Mouse (Mus musculus): ENCODE results near the gene Fryl. TPM values are rescaled to one million over a fixed set of nuclear protein-coding genes. Genes with fewer than 3 reads are reported as not detected.

Fryl gene
- polyA plus RNA-seq, 1 experiment from 2014 or later, result 24.2 TPM

- 91% methylated on average over 5 of the region's 5 CpGs for WGBS
- no peak for DNase-seq (ENCODE audit: low spot score)
These were observed 30.2 kb upstream of the Fryl start for GRCm38 (mm10) chr5:73286603-73287002.

GRCm38 (mm10) chr5:73285470-73285978, 29.1 kb upstream of the Fryl start:
- H3K4me2 ChIP-seq (ENCODE audit: low read depth, severe bottlenecking), result no peak overlapping the region
- DNase-seq (ENCODE audit: low spot score), result no peak
- H3K9me3 ChIP-seq (ENCODE audit: control insufficient read depth, low read length), result no peaks in the 10 kb centered on the region
- H3K4me1 ChIP-seq (ENCODE audit: control insufficient read depth, insufficient read depth, low read length), result no peaks in the 10 kb centered on the region
- no peak for ATAC-seq (ENCODE audit: insufficient number of reproducible peaks, low FRiP score, low TSS enrichment, low read depth)
- H3K27ac ChIP-seq (replicated peaks; ENCODE audit: low read depth, low read length), result no peak overlapping the region
- no peak overlapping the region for H3K4me3 ChIP-seq (ENCODE audit: low read depth, low read length)
- H3K9ac ChIP-seq (ENCODE audit: low read length), result no peak overlapping the region
- H3K36me3 ChIP-seq (ENCODE audit: control insufficient read depth, insufficient read depth, low read length), result no peaks in the 10 kb centered on the region
- 89% methylated on average over 3 of the region's 3 CpGs for WGBS
- H3K27me3 ChIP-seq (ENCODE audit: control insufficient read depth, insufficient read depth, low read length), result no peaks in the 10 kb centered on the region

More at GRCm38 (mm10) chr5:73286603-73287002, 30.2 kb upstream of the Fryl start:
- H3K27me3 ChIP-seq (ENCODE audit: control insufficient read depth, insufficient read depth, low read length), result no peaks in the 10 kb centered on the region
- H3K36me3 ChIP-seq (ENCODE audit: control insufficient read depth, insufficient read depth, low read length), result no peaks in the 10 kb centered on the region
- ATAC-seq (ENCODE audit: insufficient number of reproducible peaks, low FRiP score, low TSS enrichment, low read depth), result no peak
- H3K27ac ChIP-seq (replicated peaks; ENCODE audit: low read depth, low read length), result no peak overlapping the region
- H3K9me3 ChIP-seq (ENCODE audit: control insufficient read depth, low read length), result no peaks in the 10 kb centered on the region
- H3K4me2 ChIP-seq (ENCODE audit: low read depth, severe bottlenecking), result no peak overlapping the region
- no peaks in the 10 kb centered on the region for H3K4me1 ChIP-seq (ENCODE audit: control insufficient read depth, insufficient read depth, low read length)
- H3K9ac ChIP-seq (ENCODE audit: low read length), result no peak overlapping the region
- no peak overlapping the region for H3K4me3 ChIP-seq (ENCODE audit: low read depth, low read length)

- Histone ChIP-seq H3K9me3 (ENCODE audit: control insufficient read depth, low read length) (no peaks in the 10 kb centered on the region), H3K27ac (replicated peaks; ENCODE audit: low read depth, low read length) (no peak overlapping the region), H3K36me3 (ENCODE audit: control insufficient read depth, insufficient read depth, low read length) (no peaks in the 10 kb centered on the region), H3K9ac (ENCODE audit: low read length) (no peak overlapping the region), H3K27me3 (ENCODE audit: control insufficient read depth, insufficient read depth, low read length) (no peaks in the 10 kb centered on the region), H3K4me2 (ENCODE audit: low read depth, severe bottlenecking) (no peak overlapping the region), H3K4me1 (ENCODE audit: control insufficient read depth, insufficient read depth, low read length) (no peaks in the 10 kb centered on the region), H3K4me3 (ENCODE audit: low read depth, low read length) (no peak overlapping the region)
- ATAC-seq (ENCODE audit: insufficient number of reproducible peaks, low FRiP score, low TSS enrichment, low read depth), result no peak
- no peak for DNase-seq (ENCODE audit: low spot score)
These were observed 27.6 kb upstream of the Fryl start for GRCm38 (mm10) chr5:73284046-73284445.

DNA sequence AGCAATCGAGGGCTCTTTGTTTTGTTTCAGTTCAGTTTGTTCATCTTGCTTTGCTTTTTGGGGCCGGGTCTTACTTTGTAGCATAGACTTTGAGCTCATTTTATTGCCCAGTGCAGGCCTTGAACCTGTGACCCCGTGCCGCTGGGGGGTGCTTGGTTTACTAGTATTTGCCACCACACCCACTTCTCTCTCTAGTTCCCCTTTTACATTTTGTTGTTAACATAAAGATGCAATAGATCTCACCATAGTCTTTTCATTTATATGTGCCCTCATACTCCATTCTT, 24.1 kb upstream of the Fryl start:
- no peak overlapping the region for H3K9ac ChIP-seq (ENCODE audit: low read length)
- 69% methylated on average over 4 of the region's 4 CpGs for WGBS
- DNase-seq (ENCODE audit: low spot score) (no peak), ATAC-seq (ENCODE audit: insufficient number of reproducible peaks, low FRiP score, low TSS enrichment, low read depth) (no peak)
- H3K9me3 ChIP-seq (ENCODE audit: control insufficient read depth, low read length), result no peaks in the 10 kb centered on the region
- H3K4me3 ChIP-seq (ENCODE audit: low read depth, low read length), result no peak overlapping the region
- no peaks in the 10 kb centered on the region for H3K36me3 ChIP-seq (ENCODE audit: control insufficient read depth, insufficient read depth, low read length)
- H3K27me3 ChIP-seq (ENCODE audit: control insufficient read depth, insufficient read depth, low read length), result no peaks in the 10 kb centered on the region
- no peak overlapping the region for H3K4me2 ChIP-seq (ENCODE audit: low read depth, severe bottlenecking)
- H3K4me1 ChIP-seq (ENCODE audit: control insufficient read depth, insufficient read depth, low read length), result no peaks in the 10 kb centered on the region
- no peak overlapping the region for H3K27ac ChIP-seq (replicated peaks; ENCODE audit: low read depth, low read length)

GRCm38 (mm10) chr5:73279732-73280566, 23.5 kb upstream of the Fryl start:
- 57% methylated on average over 4 of the region's 4 CpGs for WGBS

DNA sequence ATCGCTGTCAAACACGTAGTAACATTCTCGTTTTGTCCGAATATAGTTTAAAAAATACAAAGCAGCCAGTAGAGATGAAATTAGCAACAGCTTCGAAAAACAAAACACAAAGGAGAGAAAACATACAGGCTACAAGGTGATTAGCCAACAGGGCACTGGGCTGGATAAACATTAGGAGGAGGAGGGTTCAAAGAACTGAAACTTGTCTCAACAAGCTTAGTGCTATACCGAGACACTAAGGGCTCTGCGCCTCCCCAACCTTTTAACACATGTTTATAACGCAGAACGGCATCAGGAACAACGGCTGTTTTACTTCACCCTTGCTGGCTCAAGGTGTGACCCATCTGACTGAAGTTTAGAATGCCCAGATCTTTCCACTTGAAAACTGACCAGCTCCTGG, 22.8 kb upstream of the Fryl start:
- no peak for DNase-seq (ENCODE audit: low spot score)
- Histone ChIP-seq H3K4me3 (ENCODE audit: low read depth, low read length) (no peak overlapping the region), H3K4me1 (ENCODE audit: control insufficient read depth, insufficient read depth, low read length) (no peaks in the 10 kb centered on the region), H3K27ac (replicated peaks; ENCODE audit: low read depth, low read length) (no peak overlapping the region), H3K9ac (ENCODE audit: low read length) (no peak overlapping the region), H3K4me2 (ENCODE audit: low read depth, severe bottlenecking) (no peak overlapping the region), H3K27me3 (ENCODE audit: control insufficient read depth, insufficient read depth, low read length) (no peaks in the 10 kb centered on the region), H3K36me3 (ENCODE audit: control insufficient read depth, insufficient read depth, low read length) (no peaks in the 10 kb centered on the region), H3K9me3 (ENCODE audit: control insufficient read depth, low read length) (no peaks in the 10 kb centered on the region)
- ATAC-seq (ENCODE audit: insufficient number of reproducible peaks, low FRiP score, low TSS enrichment, low read depth), result no peak
- 51% methylated on average over 10 of the region's 10 CpGs for WGBS

More at GRCm38 (mm10) chr5:73279732-73280566, 23.5 kb upstream of the Fryl start:
- no peak overlapping the region for H3K9ac ChIP-seq (ENCODE audit: low read length)
- no peaks in the 10 kb centered on the region for H3K4me1 ChIP-seq (ENCODE audit: control insufficient read depth, insufficient read depth, low read length)
- DNase-seq (ENCODE audit: low spot score) (no peak), ATAC-seq (ENCODE audit: insufficient number of reproducible peaks, low FRiP score, low TSS enrichment, low read depth) (no peak)
- no peak overlapping the region for H3K4me2 ChIP-seq (ENCODE audit: low read depth, severe bottlenecking)
- no peaks in the 10 kb centered on the region for H3K9me3 ChIP-seq (ENCODE audit: control insufficient read depth, low read length)
- no peak overlapping the region for H3K4me3 ChIP-seq (ENCODE audit: low read depth, low read length)
- no peaks in the 10 kb centered on the region for H3K27me3 ChIP-seq (ENCODE audit: control insufficient read depth, insufficient read depth, low read length)
- H3K36me3 ChIP-seq (ENCODE audit: control insufficient read depth, insufficient read depth, low read length), result no peaks in the 10 kb centered on the region
- no peak overlapping the region for H3K27ac ChIP-seq (replicated peaks; ENCODE audit: low read depth, low read length)

DNA sequence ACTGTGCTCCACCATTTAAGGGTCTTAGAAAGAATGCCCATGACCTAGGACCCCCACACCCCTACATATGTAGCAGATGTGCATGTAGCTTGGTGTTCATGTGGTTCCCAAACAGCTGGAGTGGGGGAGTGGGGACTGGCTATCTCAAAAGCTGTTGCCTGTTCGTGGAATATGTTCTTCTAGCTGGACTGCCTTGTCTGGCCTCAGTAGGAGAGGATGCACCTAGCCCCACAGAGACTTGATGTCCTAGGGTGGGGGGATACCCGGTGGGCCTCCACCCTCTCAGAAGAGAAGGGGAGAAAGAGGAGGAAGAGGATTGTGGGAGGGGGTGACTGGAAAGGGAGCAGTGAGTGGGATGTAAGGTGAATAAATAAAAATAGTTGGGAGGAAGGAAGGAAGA, 18.5 kb upstream of the Fryl start:
- 80% methylated on average over 2 of the region's 2 CpGs for WGBS
- H3K36me3 ChIP-seq (ENCODE audit: control insufficient read depth, insufficient read depth, low read length), result no peaks in the 10 kb centered on the region
- H3K27me3 ChIP-seq (ENCODE audit: control insufficient read depth, insufficient read depth, low read length), result no peaks in the 10 kb centered on the region
- H3K9ac ChIP-seq (ENCODE audit: low read length), result no peak overlapping the region
- H3K4me3 ChIP-seq (ENCODE audit: low read depth, low read length), result no peak overlapping the region
- DNase-seq (ENCODE audit: low spot score), result no peak
- no peak overlapping the region for H3K4me2 ChIP-seq (ENCODE audit: low read depth, severe bottlenecking)
- H3K4me1 ChIP-seq (ENCODE audit: control insufficient read depth, insufficient read depth, low read length), result no peaks in the 10 kb centered on the region
- ATAC-seq (ENCODE audit: insufficient number of reproducible peaks, low FRiP score, low TSS enrichment, low read depth), result no peak
- no peak overlapping the region for H3K27ac ChIP-seq (replicated peaks; ENCODE audit: low read depth, low read length)
- H3K9me3 ChIP-seq (ENCODE audit: control insufficient read depth, low read length), result no peaks in the 10 kb centered on the region

GRCm38 (mm10) chr5:73273171-73273570, 16.8 kb upstream of the Fryl start:
- no peak for ATAC-seq (ENCODE audit: insufficient number of reproducible peaks, low FRiP score, low TSS enrichment, low read depth)
- 82% methylated on average over 4 of the region's 4 CpGs for WGBS

DNA sequence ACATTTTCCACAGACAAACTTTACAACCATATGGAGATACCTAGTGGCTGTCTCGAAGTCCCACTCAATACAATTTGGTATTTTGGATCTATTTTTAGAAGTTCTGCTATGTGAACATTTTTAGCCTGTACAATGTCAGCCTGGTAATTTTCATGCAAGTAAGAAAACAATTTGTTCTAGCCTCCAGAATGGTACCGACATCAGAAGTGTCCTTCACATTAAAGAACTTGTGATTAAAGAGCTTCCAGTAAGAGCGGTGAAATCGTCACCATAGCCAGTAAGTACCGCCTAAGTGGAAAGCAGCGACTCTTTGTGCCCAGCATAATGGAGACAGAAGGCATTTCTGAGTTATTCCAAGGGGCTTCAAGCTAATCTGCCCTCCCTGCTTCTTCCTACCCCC, 14.2 kb upstream of the Fryl start:
- no peaks in the 10 kb centered on the region for H3K27me3 ChIP-seq (ENCODE audit: control insufficient read depth, insufficient read depth, low read length)
- DNase-seq (ENCODE audit: low spot score), result no peak
- no peaks in the 10 kb centered on the region for H3K9me3 ChIP-seq (ENCODE audit: control insufficient read depth, low read length)
- H3K4me1 ChIP-seq (ENCODE audit: control insufficient read depth, insufficient read depth, low read length), result no peaks in the 10 kb centered on the region
- ATAC-seq (ENCODE audit: insufficient number of reproducible peaks, low FRiP score, low TSS enrichment, low read depth), result no peak
- no peaks in the 10 kb centered on the region for H3K36me3 ChIP-seq (ENCODE audit: control insufficient read depth, insufficient read depth, low read length)
- H3K4me2 ChIP-seq (ENCODE audit: low read depth, severe bottlenecking), result no peak overlapping the region
- H3K9ac ChIP-seq (ENCODE audit: low read length), result no peak overlapping the region
- WGBS, result 82% methylated on average over 6 of the region's 6 CpGs
- H3K27ac ChIP-seq (replicated peaks; ENCODE audit: low read depth, low read length), result no peak overlapping the region
- no peak overlapping the region for H3K4me3 ChIP-seq (ENCODE audit: low read depth, low read length)

More at GRCm38 (mm10) chr5:73273171-73273570, 16.8 kb upstream of the Fryl start:
- Histone ChIP-seq H3K9me3 (ENCODE audit: control insufficient read depth, low read length) (no peaks in the 10 kb centered on the region), H3K27me3 (ENCODE audit: control insufficient read depth, insufficient read depth, low read length) (no peaks in the 10 kb centered on the region), H3K4me2 (ENCODE audit: low read depth, severe bottlenecking) (no peak overlapping the region), H3K27ac (replicated peaks; ENCODE audit: low read depth, low read length) (no peak overlapping the region), H3K4me1 (ENCODE audit: control insufficient read depth, insufficient read depth, low read length) (no peaks in the 10 kb centered on the region), H3K4me3 (ENCODE audit: low read depth, low read length) (no peak overlapping the region), H3K36me3 (ENCODE audit: control insufficient read depth, insufficient read depth, low read length) (no peaks in the 10 kb centered on the region), H3K9ac (ENCODE audit: low read length) (no peak overlapping the region)
- DNase-seq (ENCODE audit: low spot score), result no peak

Measured in limb, embryonic 11.5 days (tissue).